Mouse (Mus musculus) c-Kit-negative CD71-positive TER-119-positive erythroid progenitor cells, embryonic 14.5 days (primary cell): ENCODE results near the gene Trem1.

ENCODE experiments used
- DNase-seq: peaks from one replicate; pipeline ENCODE4 v3.0.0-alpha.2; 2013; ENCODE audit warnings: low read depth, low spot score

The Trem1 gene

GRCm38 (mm10) chr17:48268276-48268675 lies 35.7 kb downstream of the Trem1 start:
- DNase-seq: no peak

DNA sequence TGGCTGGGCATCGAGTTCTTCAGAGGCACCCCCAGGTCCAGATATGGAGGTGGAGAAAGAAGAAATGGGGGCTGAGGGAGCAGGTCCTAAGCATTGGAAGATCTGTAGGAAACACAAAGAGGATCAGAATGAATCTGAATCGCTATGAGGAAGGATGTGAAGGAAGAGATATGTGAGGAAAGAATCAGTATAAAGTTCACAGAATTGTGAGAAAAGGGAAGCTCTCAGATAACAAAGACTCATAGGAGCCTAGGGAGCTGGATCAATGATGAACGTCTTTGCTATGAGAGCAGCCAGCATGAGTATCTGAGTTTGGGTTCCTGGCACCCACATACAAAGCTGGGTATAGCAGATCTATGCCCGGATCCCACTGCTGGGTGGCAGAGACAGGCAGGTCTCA lies 37.3 kb downstream of the Trem1 start:
- no peak for DNase-seq

DNA sequence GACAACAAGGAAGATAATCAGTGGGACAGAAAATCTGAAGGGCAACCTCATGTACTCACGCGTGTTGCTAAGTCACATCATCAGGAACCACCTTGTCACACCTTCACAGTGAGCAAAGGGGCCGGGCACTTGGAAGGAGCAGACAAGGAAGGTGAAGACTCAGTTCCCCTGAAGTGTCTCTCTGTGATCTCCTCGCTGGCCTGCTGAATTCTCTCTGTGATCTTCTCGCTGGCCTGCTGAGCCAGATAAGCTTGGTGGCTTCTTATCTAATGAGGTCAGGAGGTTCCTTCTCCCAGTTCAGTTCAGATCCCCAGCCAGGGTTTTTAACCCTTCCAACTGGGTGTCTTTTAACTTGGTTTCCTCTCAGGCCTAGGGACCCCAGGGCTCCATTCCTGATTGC lies 39.6 kb downstream of the Trem1 start:
- peak; percentile 89 for DNase-seq

DNA sequence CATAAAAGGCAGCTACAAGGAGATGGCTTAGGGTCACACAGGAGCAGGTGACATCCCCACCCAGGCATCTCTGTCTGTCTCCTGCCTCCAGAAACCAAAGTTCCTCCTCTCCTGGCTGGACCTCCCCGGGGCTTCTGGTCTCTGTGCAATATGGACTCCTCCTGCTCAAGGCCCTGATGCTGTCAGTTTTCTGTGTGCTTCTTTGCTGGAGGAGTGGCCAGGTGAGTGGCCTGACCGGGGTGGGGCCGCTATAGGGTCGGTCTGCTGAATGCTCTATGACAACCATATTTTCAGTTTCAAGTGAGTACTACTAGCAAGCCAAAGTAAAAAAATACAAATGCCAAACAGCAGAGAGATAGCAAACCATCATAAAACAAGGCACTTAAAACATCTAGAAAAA lies 40.0 kb downstream of the Trem1 start:
- no peak for DNase-seq

GRCm38 (mm10) chr17:48274098-48274497 lies 41.5 kb downstream of the Trem1 start:
- no peak for DNase-seq

DNA sequence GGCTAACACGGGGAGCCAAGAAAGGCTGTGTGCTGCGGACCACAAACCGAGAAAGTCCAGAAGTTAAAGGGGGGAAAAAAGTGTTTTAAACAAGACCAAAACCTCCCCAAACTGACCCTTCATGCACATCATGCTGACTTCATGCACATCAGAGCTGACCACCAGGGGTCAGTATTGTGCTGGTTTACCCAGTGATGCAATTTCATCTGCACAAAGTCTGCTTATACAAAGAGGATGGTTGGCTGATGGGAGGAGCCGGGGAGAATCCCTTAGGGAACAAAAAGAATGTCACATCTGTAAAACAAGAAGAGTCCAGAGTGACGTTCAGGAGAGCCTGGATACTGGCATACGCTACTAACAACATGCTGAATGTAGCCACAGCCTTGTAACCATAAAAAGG lies 42.3 kb downstream of the Trem1 start:
- DNase-seq: peak; percentile 86

DNA sequence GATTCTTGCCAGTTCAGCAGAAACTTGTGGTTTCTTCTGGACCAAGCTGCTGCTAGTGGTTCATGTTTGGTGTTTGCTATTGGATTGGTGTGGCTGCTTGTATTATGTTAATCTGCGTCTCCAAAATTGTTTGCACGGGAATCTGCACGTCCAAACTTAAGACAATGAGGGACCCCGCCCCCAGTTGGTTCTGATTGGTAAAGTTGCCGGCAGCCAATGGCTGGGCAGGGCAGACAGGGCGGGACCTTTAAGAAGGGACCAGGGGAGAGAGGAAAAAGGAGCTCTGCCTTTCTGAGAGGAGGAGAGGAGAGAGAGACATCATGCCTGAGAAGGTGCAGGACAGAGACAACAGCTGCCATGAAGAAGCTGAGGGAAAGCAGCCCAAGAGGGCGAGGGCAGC lies 43.2 kb downstream of the Trem1 start:
- no peak for DNase-seq

DNA sequence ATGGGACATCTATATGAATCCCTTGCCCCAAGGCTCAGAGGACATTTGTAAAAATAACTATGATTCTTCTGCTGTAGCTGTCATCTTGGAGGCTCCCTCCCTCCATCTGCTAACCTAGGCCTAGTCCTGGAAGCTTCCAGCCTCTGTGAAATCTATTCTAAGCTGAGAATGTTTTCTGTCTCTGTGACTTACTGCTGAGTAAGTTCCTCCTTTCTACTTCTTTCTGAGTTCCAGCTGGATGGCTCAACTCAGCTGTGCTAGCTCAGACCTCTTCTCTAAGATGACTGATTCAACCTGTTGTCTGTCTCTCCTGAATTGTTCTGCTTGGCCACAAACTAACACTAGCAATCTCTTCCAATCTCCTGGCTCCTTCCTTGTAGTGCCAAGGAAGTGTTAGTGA lies 45.8 kb downstream of the Trem1 start:
- no peak for DNase-seq

DNA sequence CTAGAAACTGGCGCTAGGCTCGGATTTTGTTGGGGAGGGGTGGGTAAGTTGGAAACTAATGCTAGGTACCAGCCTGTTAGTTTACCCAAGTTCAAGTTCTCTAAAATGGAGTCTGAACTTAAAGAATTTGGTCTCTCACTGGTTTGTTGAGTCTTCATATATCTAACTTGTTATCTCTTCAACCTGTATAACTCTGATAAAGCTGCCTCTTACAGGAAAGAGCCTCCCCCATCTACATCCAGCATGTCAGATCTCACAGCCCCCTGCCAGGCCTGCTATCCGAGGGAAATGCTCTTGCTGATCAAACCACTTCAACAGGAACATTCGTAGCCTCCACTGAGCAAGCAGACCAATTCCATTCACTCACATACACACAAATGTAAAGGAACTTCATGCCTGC lies 46.4 kb downstream of the Trem1 start:
- no peak for DNase-seq

DNA sequence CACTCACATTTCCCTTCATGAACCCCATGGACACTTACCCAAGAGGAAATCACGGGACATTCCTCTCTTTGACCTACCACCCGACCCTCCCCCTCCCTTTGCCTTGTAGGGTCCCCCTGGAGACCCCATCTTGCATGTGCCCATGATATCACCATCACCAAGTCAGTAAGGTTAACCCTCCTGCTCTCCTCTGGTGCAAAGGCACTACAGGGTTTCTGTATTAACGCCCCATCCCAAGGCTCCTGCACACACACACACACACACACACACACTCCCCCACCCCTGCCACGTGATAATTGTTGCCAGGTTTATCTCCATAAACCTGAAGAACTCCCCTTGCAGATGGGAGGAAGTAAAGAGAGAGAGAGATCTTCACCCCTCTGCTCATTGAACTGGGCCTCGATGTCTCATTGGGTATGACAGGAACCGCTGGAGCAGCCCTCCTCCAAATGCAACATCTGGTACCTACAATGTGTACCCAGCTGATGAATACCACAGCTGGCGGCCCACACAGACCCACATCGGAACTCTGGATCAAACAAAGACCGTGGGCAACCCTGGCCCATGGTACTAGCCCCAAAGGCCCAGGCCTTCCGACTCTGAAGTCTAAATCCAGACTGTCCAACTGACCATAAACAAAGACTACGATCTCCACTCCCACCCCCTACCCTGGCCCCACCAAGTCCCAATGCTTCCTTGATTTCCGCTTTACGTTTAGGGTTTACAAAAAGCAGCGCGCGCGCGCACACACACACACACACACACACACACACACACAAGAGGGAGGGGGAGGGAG lies 48.6 kb downstream of the Trem1 start:
- no peak for DNase-seq

DNA sequence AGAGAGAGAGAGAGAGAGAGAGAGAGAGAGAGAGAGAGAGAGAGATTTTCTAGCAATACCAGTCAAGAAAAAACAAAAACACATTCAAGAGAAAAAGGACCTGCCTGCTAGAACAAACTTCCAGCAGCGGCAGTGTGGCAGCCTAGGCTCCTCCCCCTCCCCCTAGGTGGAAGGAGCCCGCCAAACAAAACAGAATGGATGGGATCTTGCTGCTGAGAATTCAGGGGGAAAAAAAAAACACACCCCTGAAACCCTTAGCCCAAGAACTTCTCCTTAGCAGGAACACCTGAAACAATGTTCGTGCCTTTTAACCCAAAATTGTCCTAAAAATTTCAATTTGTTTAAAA lies 49.1 kb downstream of the Trem1 start:
- no peak for DNase-seq

DNA sequence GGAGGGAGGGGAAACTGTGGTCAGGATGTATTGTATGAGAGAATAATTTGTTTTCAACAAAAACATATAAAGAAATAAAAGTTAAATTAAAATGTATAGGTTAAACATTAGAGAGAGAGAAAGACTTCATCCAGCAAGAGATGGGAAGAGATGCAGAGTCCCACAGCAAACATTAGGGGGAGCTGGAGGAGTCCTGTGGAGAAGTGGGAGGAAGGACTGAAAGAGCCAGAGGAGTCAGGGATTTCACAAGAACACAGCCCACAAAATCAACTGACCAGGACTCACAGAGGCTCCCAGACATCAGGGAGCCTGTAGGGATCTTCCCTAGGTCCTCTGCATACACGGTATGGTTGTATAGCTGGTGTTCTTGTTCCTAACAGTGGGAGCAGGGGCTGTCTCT lies 54.2 kb downstream of the Trem1 start:
- DNase-seq: no peak

GRCm38 (mm10) chr17:48287276-48287675 lies 54.7 kb downstream of the Trem1 start:
- no peak for DNase-seq

DNA sequence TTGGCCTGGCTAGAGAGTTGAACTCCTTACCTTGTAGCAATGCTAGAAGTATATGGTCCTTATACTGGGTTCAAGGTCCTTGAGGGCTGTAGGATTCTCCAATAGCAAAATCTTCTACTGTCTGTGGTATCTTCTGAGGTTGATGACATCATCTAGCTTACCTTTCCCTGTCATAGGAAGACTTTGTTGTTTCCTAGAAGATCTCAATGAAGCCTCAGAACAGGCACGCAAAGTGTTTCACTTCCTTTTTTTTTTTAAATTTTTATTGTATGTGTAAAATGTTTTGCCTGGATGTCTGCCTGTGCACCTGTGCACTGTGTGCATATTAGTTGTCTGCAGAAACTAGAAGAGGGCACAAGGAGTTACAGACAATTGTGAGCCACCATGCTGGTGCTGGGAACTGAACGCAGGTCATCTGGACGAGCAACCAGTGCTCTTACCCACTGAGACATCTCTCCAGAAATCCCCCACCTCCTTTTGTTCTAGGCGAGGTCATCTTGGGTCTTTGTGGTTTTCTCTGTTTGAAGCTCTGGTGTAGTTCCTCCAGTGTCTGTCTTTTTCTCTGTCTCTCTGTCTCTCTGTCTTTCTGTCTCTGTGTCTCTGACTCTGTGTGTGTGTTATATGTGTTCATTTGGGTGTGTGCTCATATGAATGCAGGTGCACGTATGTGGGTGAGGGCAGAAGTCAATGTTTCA lies 61.1 kb downstream of the Trem1 start:
- DNase-seq: no peak
